Mouse (Mus musculus) left cerebral cortex, postnatal 14 days (tissue): ENCODE data around the gene Spock1. TPM values are rescaled to one million over a fixed set of nuclear protein-coding genes. Genes with fewer than 3 reads are reported as not detected.
"Not testable (repeated sequence)": the region's sequence is repeated elsewhere in the genome, so short reads cannot be mapped to it uniquely, and the experiment has no call there.

Source experiments
- DNase-seq, 2 experiments: peaks; one replicate each; pipeline ENCODE4 v3.0.0; 2021 to 2022; ENCODE audit warnings: low spot score in 2 of 2, mixed read lengths in 1 of 2
- intact Hi-C: fragments of 180-260 bp; cut with DNase I; formaldehyde crosslinking; loops from one replicate; pipeline ENCODE4 v1.15.1; 2025
- total RNA-seq, 2 experiments: library from RNA; stranded (reverse); gene quantifications; 2 replicates each; pipeline ENCODE4 v1.2.3; 2021

Gene Spock1
- total RNA-seq, 2 experiments from 2014 or later, result 297 to 320 TPM

- intact Hi-C loops, result no loop called here
- peak in 1 of 2 experiments; percentile 15 for DNase-seq
Observed at GRCm38 (mm10) chr13:57484426-57485168, 423.5 kb downstream of the Spock1 start.

- peak; percentile 61 to 71 for DNase-seq
- intact Hi-C loops, result loop anchor here (5.0 kb wide), 1 partner anchor 431 kb away; the partner anchor contains the start of gene Spock1
Observed at GRCm38 (mm10) chr13:57476700-57477099, 431.4 kb downstream of the Spock1 start.

- DNase-seq, result no peak
- intact Hi-C loops, result no loop called here
Observed at GRCm38 (mm10) chr13:57474068-57474467, 434.1 kb downstream of the Spock1 start.

GRCm38 (mm10) chr13:57470922-57471321 is 437.2 kb downstream of the Spock1 start:
- intact Hi-C loops, DNase-seq: not testable (repeated sequence)

- DNase-seq, result no peak
- intact Hi-C loops, result no loop called here
Observed at GRCm38 (mm10) chr13:57459978-57460377, 448.2 kb downstream of the Spock1 start.

- peak in 1 of 2 experiments; percentile 39 for DNase-seq
- intact Hi-C loops, result no loop called here
Observed at GRCm38 (mm10) chr13:57450189-57450821, 457.8 kb downstream of the Spock1 start.

- intact Hi-C loops, result no loop called here
- no peak for DNase-seq
Observed at GRCm38 (mm10) chr13:57448906-57449305, 459.2 kb downstream of the Spock1 start.

GRCm38 (mm10) chr13:57444977-57445376 is 463.2 kb downstream of the Spock1 start:
- intact Hi-C loops, result no loop called here

GRCm38 (mm10) chr13:57440111-57440510 is 468.0 kb downstream of the Spock1 start:
- intact Hi-C loops, result no loop called here
- no peak for DNase-seq

More at GRCm38 (mm10) chr13:57444977-57445376, 463.2 kb downstream of the Spock1 start:
- DNase-seq, result no peak

- no peak for DNase-seq
- intact Hi-C loops, result no loop called here
Observed at GRCm38 (mm10) chr13:57435726-57436220, 472.4 kb downstream of the Spock1 start.

- intact Hi-C loops, result no loop called here
- no peak for DNase-seq
Observed at GRCm38 (mm10) chr13:57433848-57434247, 474.3 kb downstream of the Spock1 start.

GRCm38 (mm10) chr13:57431815-57432214 is 476.3 kb downstream of the Spock1 start:
- intact Hi-C loops, result no loop called here

GRCm38 (mm10) chr13:57428840-57429239 is 479.3 kb downstream of the Spock1 start:
- DNase-seq, result no peak
- intact Hi-C loops, result no loop called here

More at GRCm38 (mm10) chr13:57431815-57432214, 476.3 kb downstream of the Spock1 start:
- no peak for DNase-seq

- no peak for DNase-seq
Observed at GRCm38 (mm10) chr13:57418781-57419180, 489.4 kb downstream of the Spock1 start.

GRCm38 (mm10) chr13:57414716-57415115 is 493.4 kb downstream of the Spock1 start:
- intact Hi-C loops, result no loop called here
- no peak for DNase-seq

More at GRCm38 (mm10) chr13:57418781-57419180, 489.4 kb downstream of the Spock1 start:
- intact Hi-C loops, result no loop called here

GRCm38 (mm10) chr13:57407666-57408065 is 500.5 kb downstream of the Spock1 start:
- DNase-seq, result no peak
- intact Hi-C loops, result no loop called here

GRCm38 (mm10) chr13:57402386-57402785 is 505.7 kb downstream of the Spock1 start:
- no peak for DNase-seq
- intact Hi-C loops, result no loop called here

GRCm38 (mm10) chr13:57372141-57372700 is 535.9 kb downstream of the Spock1 start:
- peak; percentile 6 to 22 for DNase-seq
- intact Hi-C loops, result no loop called here
